Mouse (Mus musculus): ENCODE data around the gene Gm20219.

GRCm38 (mm10) chr17:56514916-56515315, 39.3 kb downstream of the Gm20219 start:
- TF ChIP-seq GATA1 (IDR thresholded peaks at IDR 0.05; ENCODE audit: low read length) (no peak), TAL1 (IDR thresholded peaks at IDR 0.05; ENCODE audit: low read length) (no peak)

Data from erythroblast, embryonic 14.5 days (primary cell).